Mouse (Mus musculus) kidney, adult 2 months (tissue): Measurements from ENCODE around the gene Robo2. TPM values are rescaled to one million over a fixed set of nuclear protein-coding genes. Genes with fewer than 3 reads are reported as not detected.

Experiments used
- DNase-seq: peaks from one replicate; pipeline ENCODE4 v3.0.0; 2021
- H3K27ac ChIP-seq: fragments of 200-500 bp; 2 replicates; pipeline ENCODE4 v1.5.1; 2012; ENCODE audit warnings: low read depth, low read length, control low read depth, inconsistent platforms; ENCODE audit not compliant: insufficient read depth
- H3K27me3 ChIP-seq: fragments of 200-500 bp; replicated peaks from 2 replicates; pipeline ENCODE4 v1.6.1; 2012; ENCODE audit warnings: mild to moderate bottlenecking, moderate library complexity, low read length, inconsistent platforms; ENCODE audit not compliant: control insufficient read depth, insufficient read depth
- H3K36me3 ChIP-seq: fragments of 200-500 bp; 2 replicates; pipeline ENCODE4 v1.6.1; 2012; ENCODE audit warnings: mild to moderate bottlenecking, moderate library complexity, low read length, inconsistent platforms; ENCODE audit not compliant: control insufficient read depth, insufficient read depth
- H3K4me1 ChIP-seq: fragments of 200-500 bp; 2 replicates; pipeline ENCODE4 v1.6.1; 2011; ENCODE audit warnings: low read length; ENCODE audit not compliant: control insufficient read depth, insufficient read depth
- H3K4me3 ChIP-seq: fragments of 200-500 bp; 2 replicates; pipeline ENCODE4 v1.5.1; 2011; ENCODE audit warnings: mild to moderate bottlenecking, low read depth, low read length, control low read depth; ENCODE audit not compliant: insufficient read depth
- CTCF ChIP-seq: fragments of 200-500 bp; conservative IDR thresholded peaks from 2 replicates; pipeline ENCODE4 v1.5.1; 2011; ENCODE audit warnings: low read depth, mild to moderate bottlenecking, control low read depth, low read length, moderate library complexity, mixed read lengths; ENCODE audit not compliant: insufficient read depth, insufficient read length
- POLR2A ChIP-seq: fragments of 200-500 bp; IDR thresholded peaks from one replicate; pipeline ENCODE4 v1.6.1; 2011; ENCODE audit warnings: low read depth, low read length, control low read depth
- WGBS: fragments of 180-500 bp; shearing (Covaris S2); methylation state at CpG from one replicate; pipeline ENCODE4 v1.1.7; 2018; 5-methylcytosine and 5-hydroxymethylcytosine counted together
- polyA plus RNA-seq: library from polyadenylated mRNA; depleted of rRNA; stranded (reverse); fragments of >200 nt; gene quantifications from 2 replicates; pipeline ENCODE4 v1.2.3, GENCODE M21; 2012; rRNA removed

The Robo2 gene
- 15.3 and 17.1 TPM in 2 replicates for polyA plus RNA-seq

- Histone ChIP-seq H3K36me3 (no peaks in the 10 kb centered on the region), H3K27ac (no peak within 1 kb of the TSS), H3K4me3 (peak within 1 kb of the TSS; percentile 52), H3K27me3 (no peaks in the 10 kb centered on the region; the same call in 1 of the 2 replicates), H3K4me1 (0 out of 2 replicates have a peak, but pooled peaks cover 3% of the 10 kb centered on the region)
- under 1% methylated on average over 43 of the region's 43 CpGs for WGBS
- peak; percentile 45 for DNase-seq
- no peak for TF ChIP-seq CTCF
- peak; percentile 5 for TF ChIP-seq POLR2A
Observed at GRCm38 (mm10) chr16:74411481-74412251, at the start of gene Robo2. TSS of gene Robo2 (minus strand) at chr16:74411825.

GRCm38 (mm10) chr16:74458138-74458537 lies 46.5 kb upstream of the Robo2 start:
- no peaks in the 10 kb centered on the region for H3K36me3 ChIP-seq
- H3K27ac ChIP-seq, result no peak overlapping the region
- H3K27me3 ChIP-seq, result no peaks in the 10 kb centered on the region
- H3K4me1 ChIP-seq, result no peaks in the 10 kb centered on the region
- WGBS, result 17% methylated on average over 3 of the region's 3 CpGs
- H3K4me3 ChIP-seq, result no peak overlapping the region
- DNase-seq, result no peak
- TF ChIP-seq POLR2A, result no peak
- no peak for TF ChIP-seq CTCF

DNA sequence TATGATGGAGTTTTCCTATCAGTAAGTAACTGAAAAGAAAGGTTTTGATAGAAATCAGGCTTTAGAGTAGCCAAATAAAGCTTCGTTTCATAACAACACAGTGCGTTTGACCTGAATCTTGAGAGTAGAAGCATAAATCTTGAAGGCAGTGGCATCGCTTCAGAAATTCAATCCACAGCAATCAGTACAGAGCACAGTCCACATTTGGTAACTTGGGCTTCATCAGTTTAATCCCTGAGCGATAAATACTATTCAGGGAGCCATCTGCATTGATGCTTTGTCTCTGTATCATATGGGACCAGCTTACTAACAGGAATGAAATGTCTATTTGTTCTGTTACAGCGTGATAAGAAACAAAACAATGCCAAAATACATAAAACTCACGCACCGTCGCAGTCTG lies 46.1 kb upstream of the Robo2 start:
- H3K36me3 ChIP-seq, result no peaks in the 10 kb centered on the region
- WGBS, result 36% methylated on average over 8 of the region's 8 CpGs
- H3K27me3 ChIP-seq, result no peaks in the 10 kb centered on the region
- no peak for TF ChIP-seq CTCF
- no peak for TF ChIP-seq POLR2A
- no peak overlapping the region for H3K27ac ChIP-seq
- H3K4me3 ChIP-seq, result no peak overlapping the region
- DNase-seq, result no peak
- no peaks in the 10 kb centered on the region for H3K4me1 ChIP-seq

DNA sequence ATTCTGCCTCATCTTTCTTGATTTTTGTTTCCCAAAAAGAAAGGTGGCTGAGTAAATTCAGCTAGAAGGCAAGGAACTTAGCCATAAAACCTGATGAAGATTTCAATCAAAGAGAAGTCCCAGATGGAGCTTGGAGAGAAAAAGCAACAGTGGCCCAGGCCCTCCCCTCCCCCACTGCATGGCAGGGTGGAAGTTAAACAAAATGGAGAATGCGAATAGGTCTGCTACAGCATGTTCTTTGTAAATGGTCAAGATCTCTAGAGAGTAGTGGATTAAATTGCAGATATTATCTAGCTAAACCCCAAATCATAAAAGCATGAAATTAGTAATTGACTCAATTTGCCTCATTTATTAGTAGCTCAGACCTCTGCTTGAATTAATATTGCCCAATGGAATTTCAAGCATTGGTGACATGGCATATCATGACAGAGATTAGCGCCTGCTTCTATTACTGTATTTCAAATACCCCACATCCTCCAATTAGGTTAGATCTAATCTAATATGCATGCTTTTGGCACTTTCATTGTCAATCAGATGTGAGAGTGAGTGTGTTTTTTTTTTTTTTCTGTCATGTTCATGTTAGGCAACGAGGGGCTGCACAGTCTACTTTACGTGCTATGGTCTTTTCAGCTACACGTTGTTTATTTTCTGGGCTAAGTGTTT lies 45.3 kb upstream of the Robo2 start:
- no peaks in the 10 kb centered on the region for H3K4me1 ChIP-seq
- H3K27me3 ChIP-seq, result no peaks in the 10 kb centered on the region
- TF ChIP-seq CTCF, result no peak
- TF ChIP-seq POLR2A, result no peak
- DNase-seq, result no peak
- WGBS, result 76% methylated on average over 5 of the region's 5 CpGs
- H3K4me3 ChIP-seq, result no peak overlapping the region
- H3K36me3 ChIP-seq, result no peaks in the 10 kb centered on the region
- H3K27ac ChIP-seq, result no peak overlapping the region

DNA sequence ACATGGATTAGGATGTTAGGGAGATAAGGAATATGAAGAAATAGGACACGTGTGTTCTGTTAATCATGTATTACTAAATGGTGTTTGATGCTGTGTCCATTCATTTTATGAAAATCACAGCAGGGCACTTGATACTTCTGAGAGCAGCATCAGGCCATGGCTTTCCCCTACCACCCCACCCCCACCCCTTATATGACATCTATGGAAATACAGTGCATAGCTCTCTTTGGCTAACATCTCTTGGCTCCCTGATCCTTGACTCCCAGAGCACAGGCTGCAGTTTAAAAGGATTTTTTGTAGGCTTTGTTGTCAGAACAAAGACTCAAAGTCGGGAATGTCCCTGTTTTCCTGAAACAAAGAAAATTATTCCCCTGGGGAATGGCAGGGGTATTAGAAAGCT lies 43.6 kb upstream of the Robo2 start:
- Histone ChIP-seq H3K27ac (no peak overlapping the region), H3K4me3 (no peak overlapping the region), H3K4me1 (no peaks in the 10 kb centered on the region), H3K27me3 (no peaks in the 10 kb centered on the region), H3K36me3 (no peaks in the 10 kb centered on the region)
- 46% methylated on average over 2 of the region's 2 CpGs for WGBS
- DNase-seq, result no peak
- no peak for TF ChIP-seq POLR2A
- TF ChIP-seq CTCF, result no peak

GRCm38 (mm10) chr16:74448025-74448424 lies 36.4 kb upstream of the Robo2 start:
- WGBS, result 84% methylated on average over 4 of the region's 4 CpGs
- no peak for TF ChIP-seq CTCF
- no peak for TF ChIP-seq POLR2A

GRCm38 (mm10) chr16:74427071-74427470 lies 15.4 kb upstream of the Robo2 start:
- WGBS, result 69% methylated on average over 2 of the region's 2 CpGs
- no peak for TF ChIP-seq CTCF
- no peak for TF ChIP-seq POLR2A
- no peaks in the 10 kb centered on the region for H3K27me3 ChIP-seq
- no peak overlapping the region for H3K4me3 ChIP-seq
- H3K36me3 ChIP-seq, result no peaks in the 10 kb centered on the region
- no peak for DNase-seq
- H3K4me1 ChIP-seq, result no peaks in the 10 kb centered on the region
- no peak overlapping the region for H3K27ac ChIP-seq

More at GRCm38 (mm10) chr16:74448025-74448424, 36.4 kb upstream of the Robo2 start:
- Histone ChIP-seq H3K36me3 (no peaks in the 10 kb centered on the region), H3K27ac (no peak overlapping the region), H3K27me3 (no peaks in the 10 kb centered on the region), H3K4me3 (no peak overlapping the region), H3K4me1 (no peaks in the 10 kb centered on the region)
- no peak for DNase-seq
